8 mouse cellular contexts compared by ENCODE assay signal in the genomic region with DNA sequence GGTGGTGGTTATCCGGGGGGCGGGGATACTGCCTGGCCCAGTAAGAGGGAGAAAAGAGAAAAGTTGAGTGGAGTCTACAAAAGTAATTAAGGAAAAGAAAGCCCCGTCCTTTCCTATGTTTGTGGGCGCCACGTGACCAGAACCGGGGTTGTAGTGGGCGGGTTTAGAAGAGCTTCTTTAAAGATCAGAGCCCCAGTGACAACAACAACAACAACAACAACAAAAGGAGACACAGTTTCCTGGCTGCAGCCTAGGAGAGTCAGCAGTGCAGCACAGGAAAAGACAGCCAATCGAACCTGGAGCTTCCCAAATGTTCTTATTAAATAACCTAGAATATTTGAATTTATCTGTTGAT. TPM values are rescaled to one million over a fixed set of nuclear protein-coding genes. Genes with fewer than 3 reads are reported as not detected.
DNase-seq lines count a peak whose midpoint lies in the region; ATAC-seq and TF ChIP-seq lines count a peak whose summit lies in the region.

No protein-coding gene starts in this region.

- intact Hi-C loops in left cerebral cortex, postnatal 25 days (cut with DNase I): loop anchor here (5.0 kb wide), 1 partner anchor 112 kb away; no protein-coding TSS in a partner anchor

- peak overlapping the region; percentile 89 for H3K4me2 ChIP-seq in heart, embryonic 12.5 days
- peak overlapping the region; percentile 84 for H3K4me2 ChIP-seq in heart, postnatal 0 days (ENCODE audit: low read depth, low read length)
- H3K4me2 ChIP-seq in lung, embryonic 16.5 days (ENCODE audit: low read depth, low read length): peak overlapping the region; percentile 96

- WGBS in heart, embryonic 12.5 days: 21% methylated on average over 8 of the region's 8 CpGs
- WGBS in heart, postnatal 0 days: 12% methylated on average over 8 of the region's 8 CpGs
- 20% methylated on average over 8 of the region's 8 CpGs for WGBS in lung, embryonic 16.5 days

- no peaks in the 10 kb centered on the region for H3K27me3 ChIP-seq in heart, embryonic 12.5 days (replicated peaks)
- H3K27me3 ChIP-seq in heart, postnatal 0 days (ENCODE audit: control insufficient read depth, insufficient read depth, low read length): no peaks in the 10 kb centered on the region
- H3K27me3 ChIP-seq in lung, embryonic 16.5 days (ENCODE audit: control insufficient read depth, insufficient read depth, low read depth, low read length): no peaks in the 10 kb centered on the region

- no peaks in the 10 kb centered on the region for H3K36me3 ChIP-seq in heart, embryonic 12.5 days
- no peaks in the 10 kb centered on the region for H3K36me3 ChIP-seq in heart, postnatal 0 days (replicated peaks; ENCODE audit: control insufficient read depth, insufficient read depth, low read length)
- H3K36me3 ChIP-seq in lung, embryonic 16.5 days (ENCODE audit: control insufficient read depth, insufficient read depth, low read length): no peaks in the 10 kb centered on the region

- no peak for TF ChIP-seq CTCF in heart, postnatal 0 days (IDR thresholded peaks at IDR 0.05; ENCODE audit: low read depth)

- H3K9ac ChIP-seq in heart, embryonic 12.5 days: peak overlapping the region; percentile 21
- peak overlapping the region; percentile 36; the same call in 1 of the 2 replicates for H3K9ac ChIP-seq in heart, postnatal 0 days (replicated peaks; ENCODE audit: low read depth, low read length)
- H3K9ac ChIP-seq in lung, embryonic 16.5 days (ENCODE audit: low read length): peak overlapping the region; percentile 67

- ATAC-seq in heart, embryonic 12.5 days (ENCODE audit: insufficient number of reproducible peaks, low FRiP score): no peak; the same call in 1 of the 2 replicates
- peak; percentile 69 for ATAC-seq in activated CD4-positive, CD25-positive, alpha-beta regulatory T cell, adult 4 months
- ATAC-seq in heart, postnatal 0 days (ENCODE audit: insufficient read depth, low read depth): no peak
- ATAC-seq in lung, embryonic 16.5 days (ENCODE audit: low read depth): no peak; the same call in 1 of the 2 replicates

- no peak for TF ChIP-seq EP300 in heart, postnatal 0 days (IDR thresholded peaks at IDR 0.05; ENCODE audit: low read depth)

- H3K4me1 ChIP-seq in heart, embryonic 12.5 days (replicated peaks): no peaks in the 10 kb centered on the region
- H3K4me1 ChIP-seq in heart, postnatal 0 days (ENCODE audit: control insufficient read depth, insufficient read depth): peaks cover 9% of the 10 kb centered on the region
- H3K4me1 ChIP-seq in lung, embryonic 16.5 days (replicated peaks; ENCODE audit: control insufficient read depth, insufficient read depth, low read length): no peaks in the 10 kb centered on the region

- DNase-seq in heart, postnatal 4 days: no peak
- no peak for DNase-seq in heart, postnatal 0 days (ENCODE audit: low spot score)
- no peak for DNase-seq in ovary, adult 18-20 months (ENCODE audit: low spot score)
- DNase-seq in left cerebral cortex, postnatal 25 days (ENCODE audit: low spot score in 2 of 2): no peak
- DNase-seq in embryo, embryonic 10 days (ENCODE audit: low spot score): no peak

- no peaks in the 10 kb centered on the region for H3K9me3 ChIP-seq in heart, embryonic 12.5 days (replicated peaks)
- H3K9me3 ChIP-seq in heart, postnatal 0 days (replicated peaks; ENCODE audit: control insufficient read depth, low read length): no peaks in the 10 kb centered on the region
- no peaks in the 10 kb centered on the region for H3K9me3 ChIP-seq in lung, embryonic 16.5 days (ENCODE audit: control insufficient read depth, low read length)

- peak overlapping the region; percentile 60 for H3K4me3 ChIP-seq in heart, embryonic 12.5 days
- H3K4me3 ChIP-seq in heart, postnatal 0 days (ENCODE audit: low read depth, low read length): peak overlapping the region; percentile 53
- H3K4me3 ChIP-seq in lung, embryonic 16.5 days (ENCODE audit: low read length): peak overlapping the region; percentile 62

- no peak overlapping the region for H3K27ac ChIP-seq in heart, embryonic 12.5 days (ENCODE audit: poor library complexity, severe bottlenecking)
- H3K27ac ChIP-seq in heart, postnatal 0 days (ENCODE audit: low read depth): no peak overlapping the region
- H3K27ac ChIP-seq in lung, embryonic 16.5 days (ENCODE audit: low read length): no peak overlapping the region

RNA-seq across cellular contexts. Expression of a gene that starts 0.5 kb away (rescaled TPM):
- 1.6 and 2.5 TPM in 2 replicates for polyA plus RNA-seq in heart, embryonic 12.5 days (2016; fragmentation: Nextera tagmentation; extraction: Ambion mirVana)
- total RNA-seq in heart, postnatal 4 days (2021): 1 to 10 TPM; 1.1 TPM
- 10 to 100 TPM; 19.2 to 22.9 TPM for polyA plus RNA-seq in activated CD4-positive, CD25-positive, alpha-beta regulatory T cell, adult 4 months (2017; shearing (Covaris generic))
- total RNA-seq in heart, postnatal 0 days (2014; rRNA removed; ENCODE audit: low replicate concordance): 0.12 and 0.80 TPM in 2 replicates
- 1.3 and 1.6 TPM in 2 replicates for polyA plus RNA-seq in heart, postnatal 0 days (2015; fragmentation: Nextera tagmentation; extraction: Ambion mirVana)
- 2.7 and 2.9 TPM in 2 replicates for polyA plus RNA-seq in lung, embryonic 16.5 days (2015; fragmentation: Nextera tagmentation; extraction: Ambion mirVana)
- total RNA-seq in left cerebral cortex, postnatal 25 days (2021): 1 to 10 TPM; 1.2 to 1.3 TPM

RNA-seq across cellular contexts. Expression of a gene that starts 39.0 kb away (rescaled TPM):
- 3.3 and 3.4 TPM in 2 replicates for polyA plus RNA-seq in heart, embryonic 12.5 days (2016; fragmentation: Nextera tagmentation; extraction: Ambion mirVana)
- total RNA-seq in heart, postnatal 4 days (2021): 1 to 10 TPM; 1.3 to 2.1 TPM
- polyA plus RNA-seq in activated CD4-positive, CD25-positive, alpha-beta regulatory T cell, adult 4 months (2017; shearing (Covaris generic)): 10 to 100 TPM; 10.5 to 11.8 TPM
- 0.85 and 1.1 TPM in 2 replicates for total RNA-seq in heart, postnatal 0 days (2014; rRNA removed; ENCODE audit: low replicate concordance)
- polyA plus RNA-seq in heart, postnatal 0 days (2015; fragmentation: Nextera tagmentation; extraction: Ambion mirVana): 2.3 and 2.7 TPM in 2 replicates
- 6.9 and 8.8 TPM in 2 replicates for polyA plus RNA-seq in lung, embryonic 16.5 days (2015; fragmentation: Nextera tagmentation; extraction: Ambion mirVana)
- 1 to 10 TPM in 1 of 2 experiments, under 1 TPM in 1; 0.64 to 1.0 TPM for total RNA-seq in left cerebral cortex, postnatal 25 days (2021)
